Mouse (Mus musculus) liver, embryonic 11.5 days (tissue): ENCODE results near the gene Tmem9b. TPM values are rescaled to one million over a fixed set of nuclear protein-coding genes. Genes with fewer than 3 reads are reported as not detected.

ENCODE experiments used
- ATAC-seq: fragments of 200-750 bp; cut with Nextera tagmentation; replicated peaks from 2 replicates; pipeline ENCODE4 v1.8.0; 2017; ENCODE audit warnings: moderate number of reproducible peaks, mild to moderate bottlenecking, moderate TSS enrichment, moderate library complexity; ENCODE audit not compliant: low FRiP score
- DNase-seq: peaks from one replicate; pipeline ENCODE4 v3.0.0-alpha.2; 2017; ENCODE audit warnings: low spot score
- H3K27ac ChIP-seq: fragments of 300-500 bp; sonication (generic); 2 replicates; pipeline ENCODE4 v1.5.1; 2014; ENCODE audit warnings: mild to moderate bottlenecking, low read depth, low read length, control low read depth
- H3K27me3 ChIP-seq: fragments of 300-500 bp; sonication (generic); replicated peaks from 2 replicates; pipeline ENCODE4 v1.6.1; 2014; ENCODE audit warnings: low read length, mixed read lengths; ENCODE audit not compliant: control insufficient read depth, insufficient read depth
- H3K36me3 ChIP-seq: fragments of 300-500 bp; sonication (generic); 2 replicates; pipeline ENCODE4 v1.6.1; 2014; ENCODE audit warnings: mild to moderate bottlenecking, low read length, moderate library complexity, mixed read lengths; ENCODE audit not compliant: control insufficient read depth, insufficient read depth
- H3K4me1 ChIP-seq: fragments of 300-500 bp; sonication (generic); replicated peaks from 2 replicates; pipeline ENCODE4 v1.6.1; 2014; ENCODE audit warnings: low read length, mixed read lengths; ENCODE audit not compliant: control insufficient read depth, insufficient read depth
- H3K4me2 ChIP-seq: fragments of 300-500 bp; sonication (generic); 2 replicates; pipeline ENCODE4 v1.6.1; 2014; ENCODE audit warnings: mild to moderate bottlenecking, control low read depth, moderate library complexity
- H3K4me3 ChIP-seq: fragments of 300-500 bp; sonication (generic); 2 replicates; pipeline ENCODE4 v1.5.1; 2014; ENCODE audit warnings: low read depth, low read length, control low read depth
- H3K9ac ChIP-seq: fragments of 300-500 bp; sonication (generic); 2 replicates; pipeline ENCODE4 v1.6.1; 2014; ENCODE audit warnings: low read depth, low read length, control low read depth
- H3K9me3 ChIP-seq: fragments of 300-500 bp; sonication (generic); 2 replicates; pipeline ENCODE4 v1.6.1; 2016; ENCODE audit warnings: low read length, inconsistent platforms, mixed read lengths; ENCODE audit not compliant: control insufficient read depth
- WGBS: fragments of 180-500 bp; shearing (Covaris S2); extraction: QIAGEN DNeasy Blood & Tissue Kit; methylation state at CpG from one replicate; pipeline ENCODE4 v1.1.7; 2014; 5-methylcytosine and 5-hydroxymethylcytosine counted together
- polyA plus RNA-seq: library from polyadenylated mRNA; unstranded; fragments of >200 nt; fragmentation: Nextera tagmentation; extraction: Ambion mirVana; gene quantifications from 2 replicates; pipeline ENCODE4 v1.2.1, GENCODE M21; 2014

Gene Tmem9b
- polyA plus RNA-seq, 1 experiment from 2014 or later = 51.0 TPM

DNA sequence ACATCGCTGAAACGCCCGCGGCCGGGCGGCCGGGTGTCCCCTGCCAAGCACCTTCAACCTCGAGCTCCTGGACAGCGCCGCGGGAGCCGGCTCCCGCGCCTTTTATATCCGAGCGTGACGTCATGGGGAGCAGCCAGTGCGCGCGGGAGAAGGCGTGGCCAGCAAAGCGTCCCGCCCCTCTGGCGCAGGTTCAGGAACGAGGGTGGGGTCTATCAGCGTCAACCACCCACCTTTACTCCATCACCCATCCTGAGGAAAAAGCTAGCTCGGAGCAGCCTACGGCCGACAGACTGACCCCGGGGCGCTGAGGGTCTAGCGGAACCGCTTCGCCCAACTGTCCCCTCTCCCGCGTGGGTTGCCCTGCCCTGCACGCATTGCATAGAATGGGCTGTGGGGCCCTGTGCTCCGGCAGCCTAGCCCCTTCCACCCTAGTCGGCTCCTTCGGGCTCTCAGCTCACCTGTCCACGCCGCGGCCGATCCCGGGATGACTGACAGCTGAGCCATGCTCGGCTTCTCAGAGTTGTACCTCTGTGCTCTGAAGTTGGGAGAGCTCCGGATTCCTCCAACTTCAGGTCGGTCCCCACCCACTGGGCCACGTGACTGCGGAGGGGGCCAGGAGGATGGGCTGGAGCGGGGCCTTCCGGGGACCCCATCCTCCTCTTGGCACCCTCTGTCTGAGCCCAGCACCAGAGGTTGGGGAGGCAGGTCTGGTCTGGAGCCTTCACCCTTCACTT is 29.0 kb upstream of the Tmem9b start, which contains the start of gene Nrip3:
Nrip3 (minus strand) TSS at position 556 of the 734 bp plus-strand sequence.
- H3K27me3 ChIP-seq = peaks cover 46% of the 10 kb centered on the region
- H3K4me3 ChIP-seq = peak within 1 kb of the TSS; percentile 56
- peaks cover 7% of the 10 kb centered on the region for H3K4me1 ChIP-seq
- H3K36me3 ChIP-seq = no peaks in the 10 kb centered on the region
- H3K27ac ChIP-seq = no peak within 1 kb of the TSS
- peak; percentile 83 for DNase-seq
- 4% methylated on average over 52 of the region's 52 CpGs for WGBS
- peak within 1 kb of the TSS; percentile 26 for H3K9ac ChIP-seq
- H3K4me2 ChIP-seq = peak within 1 kb of the TSS; percentile 97
- ATAC-seq = peak; percentile 89
- H3K9me3 ChIP-seq = no peaks in the 10 kb centered on the region

DNA sequence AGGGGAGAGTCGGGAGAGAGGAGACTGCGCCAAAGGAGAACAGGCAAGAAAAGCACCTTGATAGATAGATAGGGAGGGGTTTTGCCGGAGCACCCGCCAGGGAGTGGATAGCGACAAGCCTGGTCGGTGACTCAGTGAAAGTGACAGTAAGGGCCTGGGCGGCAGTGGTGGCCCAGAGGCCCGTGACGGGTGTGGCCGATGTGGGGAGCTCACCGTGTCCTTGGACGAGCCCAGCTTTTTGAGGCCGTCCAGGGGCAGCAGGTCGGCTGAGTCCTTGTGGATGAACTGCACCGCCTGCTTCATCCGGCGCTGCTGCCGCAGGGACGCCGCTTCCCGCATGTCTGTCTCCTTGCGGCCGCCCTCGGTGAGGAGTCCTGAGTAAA is 28.4 kb upstream of the Tmem9b start:
- DNase-seq (no peak), ATAC-seq (peak; percentile 75)
- no peaks in the 10 kb centered on the region for H3K36me3 ChIP-seq
- H3K27ac ChIP-seq = no peak overlapping the region
- peak overlapping the region; percentile 26; the same call in 1 of the 2 replicates for H3K9ac ChIP-seq
- no peaks in the 10 kb centered on the region for H3K9me3 ChIP-seq
- H3K27me3 ChIP-seq = peaks cover 46% of the 10 kb centered on the region
- H3K4me2 ChIP-seq = peak overlapping the region; percentile 97
- 2% methylated on average over 24 of the region's 24 CpGs for WGBS
- H3K4me1 ChIP-seq = peaks cover 7% of the 10 kb centered on the region
- H3K4me3 ChIP-seq = peak overlapping the region; percentile 56

DNA sequence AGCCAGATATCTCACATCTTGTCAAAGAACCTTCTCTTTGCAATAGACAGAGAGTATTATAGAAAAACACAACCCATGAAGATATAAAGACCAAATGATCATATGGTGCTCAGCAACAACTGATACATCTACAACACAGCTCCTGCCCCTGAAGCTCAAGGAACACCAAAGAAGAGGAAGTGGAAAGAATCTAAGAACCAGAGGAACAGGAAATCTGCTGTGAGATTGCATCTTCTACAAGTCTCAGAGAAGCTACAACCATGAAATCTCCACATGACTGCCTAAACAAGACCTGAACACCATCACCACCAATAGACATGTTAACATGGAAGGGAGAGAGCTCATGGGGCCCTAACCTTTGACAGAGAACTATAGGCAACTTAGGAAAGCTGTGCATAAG is 19.6 kb upstream of the Tmem9b start:
- Histone ChIP-seq H3K27ac (no peak overlapping the region), H3K4me1 (peaks cover 8% of the 10 kb centered on the region; the same call in 1 of the 2 replicates), H3K4me2 (no peak overlapping the region), H3K36me3 (no peaks in the 10 kb centered on the region), H3K9ac (no peak overlapping the region), H3K9me3 (no peaks in the 10 kb centered on the region), H3K27me3 (no peaks in the 10 kb centered on the region), H3K4me3 (no peak overlapping the region)
- DNase-seq = no peak
- ATAC-seq = no peak

DNA sequence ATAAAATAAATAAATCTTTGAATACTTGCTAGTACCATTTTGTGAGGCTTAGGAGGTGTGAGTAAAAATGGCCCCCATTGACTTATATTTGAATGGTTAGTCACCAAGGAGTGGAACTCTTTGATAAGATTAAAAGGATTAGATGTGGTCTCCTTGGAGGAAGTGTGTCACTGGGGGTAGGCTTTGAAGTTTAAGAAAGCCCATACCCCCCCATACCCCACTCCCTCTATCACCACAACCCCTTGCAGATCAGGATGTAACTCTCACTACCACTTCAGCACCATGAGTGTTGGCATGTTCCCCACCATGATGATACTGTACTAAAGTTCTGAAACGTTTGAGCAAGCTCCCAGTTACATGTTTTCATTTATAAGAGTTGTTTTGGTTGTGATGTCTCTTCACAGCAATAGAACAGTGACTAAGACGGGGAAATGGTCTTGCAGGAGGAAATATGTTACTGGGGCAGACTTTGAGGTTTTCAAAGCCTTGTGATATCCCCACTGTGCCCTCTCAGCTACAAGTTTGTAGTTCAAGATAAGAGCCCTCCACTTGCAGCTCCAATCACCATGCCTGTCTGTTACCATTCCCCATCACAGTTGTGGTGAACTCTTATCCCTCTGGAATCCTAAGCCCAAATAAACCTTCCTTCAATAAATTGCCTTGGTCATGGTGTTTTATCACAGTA is 16.2 kb upstream of the Tmem9b start:
- Histone ChIP-seq H3K4me3 (no peak overlapping the region), H3K36me3 (no peaks in the 10 kb centered on the region), H3K9me3 (no peaks in the 10 kb centered on the region), H3K9ac (no peak overlapping the region), H3K27ac (no peak overlapping the region), H3K4me1 (peaks cover 8% of the 10 kb centered on the region; the same call in 1 of the 2 replicates), H3K27me3 (no peaks in the 10 kb centered on the region), H3K4me2 (no peak overlapping the region)
- DNase-seq = no peak
- no peak; the same call in 1 of the 2 replicates for ATAC-seq
- WGBS = 23% methylated on average over 2 of the region's 2 CpGs

DNA sequence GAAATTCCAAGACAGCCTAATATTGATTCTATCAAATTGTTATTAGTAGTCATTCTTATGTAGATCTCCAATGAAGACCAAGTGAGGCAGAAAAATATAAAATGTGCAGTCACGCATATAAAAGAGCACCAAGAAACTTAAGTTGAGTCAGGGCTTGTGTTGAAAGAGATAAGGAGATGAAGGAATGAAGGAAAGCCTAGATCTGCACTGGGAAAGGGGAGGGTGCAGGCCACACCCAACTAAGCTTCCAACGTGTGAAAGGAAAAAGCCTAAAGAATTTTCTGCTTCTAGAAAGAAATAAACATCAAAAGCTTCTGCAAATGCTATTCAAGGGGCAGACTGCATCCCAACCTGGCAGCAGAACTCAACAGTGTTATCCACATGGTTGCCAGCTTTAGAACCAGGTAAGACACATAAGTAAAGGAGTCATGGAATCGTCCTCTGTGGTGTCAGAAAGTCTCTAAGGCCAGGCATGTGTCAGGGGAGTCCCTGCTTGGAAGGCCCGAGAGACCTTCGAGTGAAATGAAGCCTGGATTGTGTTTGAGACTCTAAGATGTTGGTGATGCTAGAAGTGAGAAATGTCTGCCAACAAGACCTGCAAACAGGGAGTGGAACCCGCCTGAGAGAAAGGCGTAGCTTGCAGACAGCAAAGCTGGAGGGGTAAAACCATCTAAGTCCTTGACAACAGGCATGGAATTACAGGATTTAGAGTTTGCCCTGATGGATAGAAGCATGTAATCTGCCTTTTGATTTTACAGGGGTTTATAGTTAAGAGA is 15.1 kb upstream of the Tmem9b start:
- H3K36me3 ChIP-seq = no peaks in the 10 kb centered on the region
- WGBS = 67% methylated on average over 7 of the region's 7 CpGs
- peak; percentile 74 for ATAC-seq

DNA sequence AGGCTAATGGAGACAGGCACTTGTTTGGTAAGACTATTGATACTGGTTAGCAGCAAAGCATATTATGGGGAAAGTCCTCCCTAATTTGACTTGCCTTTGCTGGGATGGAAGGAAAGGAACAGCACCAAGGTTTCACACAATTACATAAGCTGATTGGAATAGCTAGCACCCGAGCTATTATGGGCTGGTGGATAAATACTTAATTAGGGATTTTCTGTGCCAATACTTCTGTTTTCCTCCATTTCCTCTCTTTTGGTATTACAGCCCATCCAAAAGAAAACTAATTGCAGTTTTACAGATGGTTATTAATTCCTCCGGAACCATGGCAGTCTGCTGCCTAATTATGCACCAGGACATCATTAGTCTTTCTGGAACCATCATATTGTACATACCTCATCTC is 11.3 kb upstream of the Tmem9b start:
- 85% methylated on average over 2 of the region's 2 CpGs for WGBS
- Histone ChIP-seq H3K9me3 (no peaks in the 10 kb centered on the region), H3K4me1 (peaks cover 10% of the 10 kb centered on the region; the same call in 1 of the 2 replicates), H3K9ac (no peak overlapping the region), H3K4me3 (no peak overlapping the region), H3K36me3 (no peaks in the 10 kb centered on the region), H3K27me3 (no peaks in the 10 kb centered on the region), H3K27ac (no peak overlapping the region), H3K4me2 (no peak overlapping the region)
- ATAC-seq (no peak), DNase-seq (no peak)

More for the DNA sequence above, 15.1 kb upstream of the Tmem9b start:
- no peaks in the 10 kb centered on the region for H3K9me3 ChIP-seq
- H3K27me3 ChIP-seq = no peaks in the 10 kb centered on the region
- no peak overlapping the region for H3K9ac ChIP-seq
- no peak overlapping the region for H3K4me3 ChIP-seq
- H3K4me1 ChIP-seq = peaks cover 8% of the 10 kb centered on the region; the same call in 1 of the 2 replicates
- no peak for DNase-seq
- H3K4me2 ChIP-seq = peak overlapping the region; percentile 10; the same call in 1 of the 2 replicates
- no peak overlapping the region for H3K27ac ChIP-seq

DNA sequence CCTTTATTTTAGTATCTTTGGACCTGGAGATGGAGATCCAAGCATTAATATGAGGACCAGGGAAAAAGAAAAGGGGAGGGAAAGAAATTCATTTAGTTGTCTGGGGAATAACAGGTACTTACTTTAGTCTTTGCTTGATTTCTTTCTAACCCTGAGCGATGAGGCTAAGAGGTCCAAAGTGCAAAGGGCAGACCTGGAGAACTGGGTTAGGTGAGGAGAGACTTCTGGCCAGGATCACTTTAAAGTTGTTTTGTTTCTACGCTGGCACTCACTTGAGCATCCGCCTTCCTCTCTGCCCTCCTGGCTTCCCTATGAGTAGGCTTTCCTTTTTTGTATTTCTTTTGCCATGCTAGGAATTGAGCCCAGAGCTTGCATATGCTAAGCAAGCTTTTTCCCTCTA is 3.6 kb upstream of the Tmem9b start:
- H3K4me1 ChIP-seq = peaks cover 5% of the 10 kb centered on the region; the same call in 1 of the 2 replicates
- H3K27me3 ChIP-seq = no peaks in the 10 kb centered on the region
- 85% methylated on average over 3 of the region's 3 CpGs for WGBS
- H3K9me3 ChIP-seq = no peaks in the 10 kb centered on the region
- no peak overlapping the region for H3K27ac ChIP-seq
- no peak overlapping the region for H3K4me2 ChIP-seq
- no peak for ATAC-seq
- H3K36me3 ChIP-seq = no peaks in the 10 kb centered on the region
- H3K4me3 ChIP-seq = no peak overlapping the region
- no peak overlapping the region for H3K9ac ChIP-seq
- DNase-seq = no peak

DNA sequence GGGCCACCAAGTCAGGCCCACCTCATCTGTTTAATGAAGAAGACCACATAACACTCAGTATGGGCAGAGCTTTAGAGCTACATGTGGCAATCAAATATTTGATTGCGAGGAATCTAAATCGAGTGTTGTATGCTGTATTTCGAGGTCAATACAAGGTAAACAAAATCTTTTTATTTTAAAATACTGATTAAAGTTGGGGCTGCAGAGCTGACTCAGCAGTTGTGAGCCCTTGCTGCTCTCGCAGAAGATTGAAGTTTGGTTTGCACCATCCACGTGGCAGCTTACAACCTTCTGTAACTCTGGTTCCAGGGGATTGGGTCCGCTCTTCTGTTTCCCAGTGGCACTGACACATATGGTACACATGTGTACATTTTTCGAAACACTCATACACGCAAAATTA is 1.4 kb upstream of the Tmem9b start:
- H3K9ac ChIP-seq = no peak overlapping the region
- no peaks in the 10 kb centered on the region for H3K36me3 ChIP-seq
- H3K4me2 ChIP-seq = no peak overlapping the region
- no peaks in the 10 kb centered on the region for H3K27me3 ChIP-seq
- H3K27ac ChIP-seq = no peak overlapping the region
- ATAC-seq (no peak), DNase-seq (no peak)
- H3K9me3 ChIP-seq = no peaks in the 10 kb centered on the region
- no peak overlapping the region for H3K4me3 ChIP-seq
- H3K4me1 ChIP-seq = peaks cover 7% of the 10 kb centered on the region; the same call in 1 of the 2 replicates
- 87% methylated on average over 8 of the region's 8 CpGs for WGBS
